Mouse (Mus musculus) bone marrow macrophage, adult 2 months (primary cell): ENCODE measurements around the gene Srek1.

Experiments used
- CTCF ChIP-seq: IDR thresholded peaks from 2 replicates; pipeline ENCODE4 v1.5.1; 2012; ENCODE audit warnings: low read depth, mild to moderate bottlenecking, low read length, moderate library complexity
- POLR2A ChIP-seq: IDR thresholded peaks from 2 replicates; pipeline ENCODE4 v1.6.1; 2012; ENCODE audit warnings: mild to moderate bottlenecking, low read depth, low read length, borderline replicate concordance

- TF ChIP-seq CTCF (no peak), POLR2A (no peak)
Measured at GRCm38 (mm10) chr13:103710359-103710781, 64.0 kb downstream of the Srek1 start.
